Mouse (Mus musculus): Measurements from ENCODE around the gene Fbxl7. TPM values are rescaled to one million over a fixed set of nuclear protein-coding genes. Genes with fewer than 3 reads are reported as not detected.

Fbxl7 gene
- polyA plus RNA-seq (2012; rRNA removed): 1.7 and 1.9 TPM in 2 replicates

GRCm38 (mm10) chr15:26895251-26895711 is at the start of gene Fbxl7:
Gene Fbxl7, minus strand, starts transcription at chr15:26895580.
- H3K27ac ChIP-seq (ENCODE audit: insufficient read depth, low read length): peak within 1 kb of the TSS; percentile 35; the same call in 1 of the 2 replicates
- TF ChIP-seq POLR2A (IDR thresholded peaks at IDR 0.05; ENCODE audit: low read depth, low read length) (no peak), CTCF (IDR thresholded peaks at IDR 0.05; ENCODE audit: extremely low read depth, insufficient read depth, insufficient read length, insufficient replicate concordance) (no peak)

GRCm38 (mm10) chr15:26922026-26922425 is 26.6 kb upstream of the Fbxl7 start:
- no peaks in the 10 kb centered on the region for H3K27me3 ChIP-seq (ENCODE audit: control insufficient read depth, insufficient read depth, low read length)
- TF ChIP-seq CTCF (IDR thresholded peaks at IDR 0.05; ENCODE audit: extremely low read depth, insufficient read depth, insufficient read length, insufficient replicate concordance) (no peak), POLR2A (IDR thresholded peaks at IDR 0.05; ENCODE audit: low read depth, low read length) (no peak)
- WGBS: 83% methylated on average over 2 of the region's 2 CpGs
- DNase-seq (ENCODE audit: low read depth in 1 of 2, low spot score in 2 of 2): no peak
- no peaks in the 10 kb centered on the region for H3K4me1 ChIP-seq (ENCODE audit: control insufficient read depth, insufficient read depth, insufficient read length)
- H3K36me3 ChIP-seq (ENCODE audit: control insufficient read depth, insufficient read depth, low read length): no peaks in the 10 kb centered on the region
- no peak overlapping the region for H3K27ac ChIP-seq (ENCODE audit: insufficient read depth, low read length)
- H3K4me3 ChIP-seq (ENCODE audit: extremely low read depth, insufficient read depth, insufficient read length): no peak overlapping the region

More at GRCm38 (mm10) chr15:26895251-26895711, at the start of gene Fbxl7:
- H3K27me3 ChIP-seq (ENCODE audit: control insufficient read depth, insufficient read depth, low read length): peaks cover 4% of the 10 kb centered on the region
- H3K4me1 ChIP-seq (ENCODE audit: control insufficient read depth, insufficient read depth, insufficient read length): no peaks in the 10 kb centered on the region; the same call in 1 of the 2 replicates
- H3K4me3 ChIP-seq (ENCODE audit: extremely low read depth, insufficient read depth, insufficient read length): peak within 1 kb of the TSS; percentile 42
- no peaks in the 10 kb centered on the region for H3K36me3 ChIP-seq (ENCODE audit: control insufficient read depth, insufficient read depth, low read length)
- 1% methylated on average over 57 of the region's 58 CpGs for WGBS
- peak in 1 of 2 experiments; percentile 6 for DNase-seq (ENCODE audit: low read depth in 1 of 2, low spot score in 2 of 2)

GRCm38 (mm10) chr15:26913427-26913826 is 18.0 kb upstream of the Fbxl7 start:
- no peaks in the 10 kb centered on the region for H3K36me3 ChIP-seq (ENCODE audit: control insufficient read depth, insufficient read depth, low read length)
- DNase-seq (ENCODE audit: low read depth in 1 of 2, low spot score in 2 of 2): no peak
- no peak overlapping the region for H3K4me3 ChIP-seq (ENCODE audit: extremely low read depth, insufficient read depth, insufficient read length)
- no peak overlapping the region for H3K27ac ChIP-seq (ENCODE audit: insufficient read depth, low read length)
- no peaks in the 10 kb centered on the region for H3K4me1 ChIP-seq (ENCODE audit: control insufficient read depth, insufficient read depth, insufficient read length)
- H3K27me3 ChIP-seq (ENCODE audit: control insufficient read depth, insufficient read depth, low read length): no peaks in the 10 kb centered on the region
- TF ChIP-seq POLR2A (IDR thresholded peaks at IDR 0.05; ENCODE audit: low read depth, low read length) (no peak), CTCF (IDR thresholded peaks at IDR 0.05; ENCODE audit: extremely low read depth, insufficient read depth, insufficient read length, insufficient replicate concordance) (no peak)

GRCm38 (mm10) chr15:26895761-26896160 is 381 bp upstream of the Fbxl7 start:
- peak overlapping the region; percentile 40; the same call in 1 of the 2 replicates for H3K4me3 ChIP-seq (ENCODE audit: extremely low read depth, insufficient read depth, insufficient read length)
- H3K36me3 ChIP-seq (ENCODE audit: control insufficient read depth, insufficient read depth, low read length): no peaks in the 10 kb centered on the region
- no peak for DNase-seq (ENCODE audit: low read depth in 1 of 2, low spot score in 2 of 2)
- no peaks in the 10 kb centered on the region; the same call in 1 of the 2 replicates for H3K4me1 ChIP-seq (ENCODE audit: control insufficient read depth, insufficient read depth, insufficient read length)
- H3K27me3 ChIP-seq (ENCODE audit: control insufficient read depth, insufficient read depth, low read length): peaks cover 4% of the 10 kb centered on the region
- 4% methylated on average over 14 of the region's 14 CpGs for WGBS
- H3K27ac ChIP-seq (ENCODE audit: insufficient read depth, low read length): 0 out of 2 replicates have a peak overlapping the region, but pooled peaks have one; percentile 15
- TF ChIP-seq POLR2A (IDR thresholded peaks at IDR 0.05; ENCODE audit: low read depth, low read length) (no peak), CTCF (IDR thresholded peaks at IDR 0.05; ENCODE audit: extremely low read depth, insufficient read depth, insufficient read length, insufficient replicate concordance) (no peak)

GRCm38 (mm10) chr15:26894801-26895229 is 565 bp downstream of the Fbxl7 start:
- Histone ChIP-seq H3K27ac (ENCODE audit: insufficient read depth, low read length) (peak overlapping the region; percentile 35; the same call in 1 of the 2 replicates), H3K4me1 (ENCODE audit: control insufficient read depth, insufficient read depth, insufficient read length) (no peaks in the 10 kb centered on the region; the same call in 1 of the 2 replicates), H3K27me3 (ENCODE audit: control insufficient read depth, insufficient read depth, low read length) (peaks cover 4% of the 10 kb centered on the region), H3K36me3 (ENCODE audit: control insufficient read depth, insufficient read depth, low read length) (no peaks in the 10 kb centered on the region), H3K4me3 (ENCODE audit: extremely low read depth, insufficient read depth, insufficient read length) (peak overlapping the region; percentile 42)
- no peak for DNase-seq (ENCODE audit: low read depth in 1 of 2, low spot score in 2 of 2)
- WGBS: 2% methylated on average over 27 of the region's 28 CpGs
- TF ChIP-seq CTCF (IDR thresholded peaks at IDR 0.05; ENCODE audit: extremely low read depth, insufficient read depth, insufficient read length, insufficient replicate concordance): no peak
- no peak for TF ChIP-seq POLR2A (IDR thresholded peaks at IDR 0.05; ENCODE audit: low read depth, low read length)

GRCm38 (mm10) chr15:26894031-26894655 is 1.2 kb downstream of the Fbxl7 start:
- no peak for TF ChIP-seq CTCF (IDR thresholded peaks at IDR 0.05; ENCODE audit: extremely low read depth, insufficient read depth, insufficient read length, insufficient replicate concordance)
- no peak for TF ChIP-seq POLR2A (IDR thresholded peaks at IDR 0.05; ENCODE audit: low read depth, low read length)
- DNase-seq (ENCODE audit: low read depth in 1 of 2, low spot score in 2 of 2): no peak
- Histone ChIP-seq H3K4me1 (ENCODE audit: control insufficient read depth, insufficient read depth, insufficient read length) (no peaks in the 10 kb centered on the region; the same call in 1 of the 2 replicates), H3K4me3 (ENCODE audit: extremely low read depth, insufficient read depth, insufficient read length) (peak overlapping the region; percentile 42; the same call in 1 of the 2 replicates), H3K27ac (ENCODE audit: insufficient read depth, low read length) (no peak overlapping the region), H3K36me3 (ENCODE audit: control insufficient read depth, insufficient read depth, low read length) (no peaks in the 10 kb centered on the region), H3K27me3 (ENCODE audit: control insufficient read depth, insufficient read depth, low read length) (peaks cover 4% of the 10 kb centered on the region)
- WGBS: 20% methylated on average over 12 of the region's 12 CpGs

- Histone ChIP-seq H3K4me3 (ENCODE audit: extremely low read depth, insufficient read depth, insufficient read length) (no peak overlapping the region), H3K36me3 (ENCODE audit: control insufficient read depth, insufficient read depth, low read length) (no peaks in the 10 kb centered on the region), H3K27ac (ENCODE audit: insufficient read depth, low read length) (no peak overlapping the region), H3K27me3 (ENCODE audit: control insufficient read depth, insufficient read depth, low read length) (peaks cover 4% of the 10 kb centered on the region), H3K4me1 (ENCODE audit: control insufficient read depth, insufficient read depth, insufficient read length) (no peaks in the 10 kb centered on the region; the same call in 1 of the 2 replicates)
- TF ChIP-seq POLR2A (IDR thresholded peaks at IDR 0.05; ENCODE audit: low read depth, low read length): no peak
- TF ChIP-seq CTCF (IDR thresholded peaks at IDR 0.05; ENCODE audit: extremely low read depth, insufficient read depth, insufficient read length, insufficient replicate concordance): no peak
- 55% methylated on average over 4 of the region's 4 CpGs for WGBS
- no peak for DNase-seq (ENCODE audit: low read depth in 1 of 2, low spot score in 2 of 2)
Observed at GRCm38 (mm10) chr15:26893136-26893535, 2.2 kb downstream of the Fbxl7 start.

Data from spleen, adult 2 months (tissue).